Mouse (Mus musculus) embryonic facial prominence, embryonic 10.5 days (tissue): ENCODE measurements around the gene Adck2. TPM values are rescaled to one million over a fixed set of nuclear protein-coding genes. Genes with fewer than 3 reads are reported as not detected.
A peak's percentile ranks its signal among the peaks of the same experiment; 100 is the strongest.

ENCODE experiments used
- DNase-seq: peaks from one replicate; pipeline ENCODE4 v3.0.0-alpha.2; 2017; ENCODE audit warnings: low spot score
- H3K27ac ChIP-seq: fragments of 300-500 bp; sonication (generic); replicated peaks from 2 replicates; pipeline ENCODE4 v1.5.1; 2016; ENCODE audit warnings: mild to moderate bottlenecking
- H3K27me3 ChIP-seq: fragments of 300-500 bp; sonication (generic); replicated peaks from 2 replicates; pipeline ENCODE4 v1.6.1; 2016; ENCODE audit warnings: low read depth, mild to moderate bottlenecking; ENCODE audit not compliant: poor library complexity, severe bottlenecking
- H3K36me3 ChIP-seq: fragments of 300-500 bp; sonication (generic); replicated peaks from 2 replicates; pipeline ENCODE4 v1.6.1; 2016; ENCODE audit warnings: mild to moderate bottlenecking, moderate library complexity
- H3K4me1 ChIP-seq: fragments of 300-500 bp; sonication (generic); 2 replicates; pipeline ENCODE4 v1.6.1; 2016
- H3K4me3 ChIP-seq: fragments of 300-500 bp; sonication (generic); 2 replicates; pipeline ENCODE4 v1.5.1; 2016; ENCODE audit warnings: mild to moderate bottlenecking, moderate library complexity
- H3K9me3 ChIP-seq: fragments of 300-500 bp; sonication (generic); 2 replicates; pipeline ENCODE4 v1.6.1; 2016; ENCODE audit warnings: mild to moderate bottlenecking
- WGBS: fragments of 180-500 bp; shearing (Covaris S2); methylation state at CpG from one replicate; pipeline ENCODE4 v1.1.7; 2016; 5-methylcytosine and 5-hydroxymethylcytosine counted together
- polyA plus RNA-seq: library from polyadenylated mRNA; unstranded; fragments of >200 nt; fragmentation: Nextera tagmentation; extraction: Ambion mirVana; gene quantifications from 2 replicates; pipeline ENCODE4 v1.2.1, GENCODE M21; 2016

Adck2 gene
- 21.3 and 26.1 TPM in 2 replicates for polyA plus RNA-seq

- peak within 1 kb of the TSS; percentile 88 for H3K4me3 ChIP-seq
- peak; percentile 88 for DNase-seq
- H3K9me3 ChIP-seq: no peaks in the 10 kb centered on the region
- peaks cover 17% of the 10 kb centered on the region for H3K4me1 ChIP-seq
- peaks cover 7% of the 10 kb centered on the region; the same call in 1 of the 2 replicates for H3K27me3 ChIP-seq
- H3K36me3 ChIP-seq: peaks cover 15% of the 10 kb centered on the region
- peak within 1 kb of the TSS; percentile 91 for H3K27ac ChIP-seq
- WGBS: under 1% methylated on average over 49 of the region's 49 CpGs
These were observed at the start of gene Adck2 for GRCm38 (mm10) chr6:39573791-39574554. Gene Adck2 (plus strand): TSS chr6:39573873.

GRCm38 (mm10) chr6:39526797-39527196, 46.9 kb upstream of the Adck2 start:
- H3K4me1 ChIP-seq: peaks cover 30% of the 10 kb centered on the region
- H3K36me3 ChIP-seq: peaks cover 40% of the 10 kb centered on the region
- no peaks in the 10 kb centered on the region for H3K27me3 ChIP-seq
- no peak for DNase-seq
- no peak overlapping the region for H3K27ac ChIP-seq
- no peaks in the 10 kb centered on the region for H3K9me3 ChIP-seq
- no peak overlapping the region for H3K4me3 ChIP-seq
- 84% methylated on average over 10 of the region's 10 CpGs for WGBS

- DNase-seq: no peak
- peaks cover 34% of the 10 kb centered on the region for H3K36me3 ChIP-seq
- no peak overlapping the region for H3K4me3 ChIP-seq
- 92% methylated on average over 7 of the region's 7 CpGs for WGBS
- H3K27me3 ChIP-seq: no peaks in the 10 kb centered on the region
- H3K27ac ChIP-seq: no peak overlapping the region
- H3K9me3 ChIP-seq: no peaks in the 10 kb centered on the region
- peaks cover 30% of the 10 kb centered on the region for H3K4me1 ChIP-seq
These were observed 46.3 kb upstream of the Adck2 start for GRCm38 (mm10) chr6:39527337-39527784.

- no peaks in the 10 kb centered on the region for H3K9me3 ChIP-seq
- no peaks in the 10 kb centered on the region for H3K27me3 ChIP-seq
- H3K27ac ChIP-seq: no peak overlapping the region
- no peak for DNase-seq
- peaks cover 30% of the 10 kb centered on the region for H3K4me1 ChIP-seq
- WGBS: 82% methylated on average over 4 of the region's 4 CpGs
- H3K36me3 ChIP-seq: peaks cover 33% of the 10 kb centered on the region
- no peak overlapping the region for H3K4me3 ChIP-seq
These were observed 45.9 kb upstream of the Adck2 start for GRCm38 (mm10) chr6:39527811-39528210.

- H3K4me3 ChIP-seq: no peak overlapping the region
- peak overlapping the region; percentile 78 for H3K27ac ChIP-seq
- 0 out of 2 replicates have a peak, but pooled peaks cover 2% of the 10 kb centered on the region for H3K9me3 ChIP-seq
- peaks cover 30% of the 10 kb centered on the region for H3K4me1 ChIP-seq
- 38% methylated on average over 12 of the region's 12 CpGs for WGBS
- DNase-seq: peak; percentile 38
- H3K27me3 ChIP-seq: no peaks in the 10 kb centered on the region
- peaks cover 33% of the 10 kb centered on the region for H3K36me3 ChIP-seq
These were observed 44.8 kb upstream of the Adck2 start for GRCm38 (mm10) chr6:39528671-39529535.

- no peak for DNase-seq
- Histone ChIP-seq H3K27me3 (no peaks in the 10 kb centered on the region), H3K4me3 (no peak overlapping the region), H3K9me3 (0 out of 2 replicates have a peak, but pooled peaks cover 3% of the 10 kb centered on the region), H3K4me1 (peaks cover 26% of the 10 kb centered on the region), H3K36me3 (peaks cover 26% of the 10 kb centered on the region), H3K27ac (no peak overlapping the region)
These were observed 38.7 kb upstream of the Adck2 start for GRCm38 (mm10) chr6:39534944-39535343.

GRCm38 (mm10) chr6:39536621-39537020, 37.1 kb upstream of the Adck2 start:
- Histone ChIP-seq H3K27ac (no peak overlapping the region), H3K27me3 (no peaks in the 10 kb centered on the region), H3K9me3 (0 out of 2 replicates have a peak, but pooled peaks cover 3% of the 10 kb centered on the region), H3K36me3 (peaks cover 26% of the 10 kb centered on the region), H3K4me1 (peaks cover 33% of the 10 kb centered on the region), H3K4me3 (no peak overlapping the region)
- DNase-seq: no peak
- 31% methylated on average over 1 of the region's 1 CpGs for WGBS

GRCm38 (mm10) chr6:39537276-39537675, 36.4 kb upstream of the Adck2 start:
- H3K9me3 ChIP-seq: 0 out of 2 replicates have a peak, but pooled peaks cover 3% of the 10 kb centered on the region
- H3K4me1 ChIP-seq: peaks cover 34% of the 10 kb centered on the region
- no peak overlapping the region for H3K4me3 ChIP-seq
- WGBS: 93% methylated on average over 5 of the region's 5 CpGs
- no peak for DNase-seq
- no peak overlapping the region for H3K27ac ChIP-seq
- no peaks in the 10 kb centered on the region for H3K27me3 ChIP-seq
- H3K36me3 ChIP-seq: peaks cover 28% of the 10 kb centered on the region

DNA sequence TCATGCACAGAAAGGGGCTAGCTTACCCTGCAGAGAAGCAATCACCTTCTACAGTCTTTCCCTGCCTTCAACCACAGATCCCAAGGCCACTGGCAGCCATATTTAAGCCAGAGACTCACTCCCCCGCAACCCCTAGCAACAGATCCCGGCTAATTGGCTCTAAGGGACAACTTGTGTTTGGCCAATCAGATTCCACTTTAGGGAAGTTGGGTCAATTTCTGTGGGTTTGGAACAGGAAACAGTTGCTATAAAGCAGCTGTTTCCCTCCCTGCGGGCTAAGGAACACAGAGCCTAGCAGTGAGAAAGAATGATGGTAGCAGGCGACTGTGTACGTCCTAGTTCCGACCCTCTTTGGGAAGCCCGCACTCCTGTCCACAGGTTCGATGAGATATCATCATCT, 35.4 kb upstream of the Adck2 start:
- Histone ChIP-seq H3K9me3 (0 out of 2 replicates have a peak, but pooled peaks cover 3% of the 10 kb centered on the region), H3K36me3 (peaks cover 23% of the 10 kb centered on the region), H3K4me1 (peaks cover 44% of the 10 kb centered on the region), H3K4me3 (no peak overlapping the region), H3K27me3 (no peaks in the 10 kb centered on the region), H3K27ac (peak overlapping the region; percentile 54)
- WGBS: 73% methylated on average over 8 of the region's 8 CpGs
- DNase-seq: peak; percentile 44

DNA sequence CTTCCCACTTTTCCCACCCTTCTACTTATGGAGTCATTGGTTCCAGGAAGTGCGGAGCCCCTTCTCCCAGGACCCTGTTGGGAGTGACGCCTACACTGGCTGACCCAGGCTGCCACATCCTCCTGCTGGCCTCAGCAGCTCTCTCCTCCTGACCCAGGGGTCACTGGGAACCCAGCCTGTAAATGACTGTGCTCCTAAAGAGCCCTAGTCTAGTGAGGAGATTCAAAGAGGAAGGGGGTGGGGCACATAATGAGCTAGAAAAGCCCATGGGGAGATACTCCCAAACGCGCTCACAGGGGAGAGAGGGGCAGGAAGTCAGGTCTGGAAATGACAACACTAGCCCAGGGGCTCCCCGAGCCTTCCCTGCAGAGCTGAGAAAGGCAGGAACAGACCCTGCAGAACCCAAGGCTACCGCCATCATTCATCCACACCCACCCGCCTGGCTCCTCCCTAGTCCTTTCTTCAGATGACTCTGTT, 34.0 kb upstream of the Adck2 start:
- H3K27me3 ChIP-seq: no peaks in the 10 kb centered on the region
- H3K36me3 ChIP-seq: peaks cover 12% of the 10 kb centered on the region
- WGBS: 9% methylated on average over 7 of the region's 7 CpGs
- H3K4me1 ChIP-seq: peaks cover 58% of the 10 kb centered on the region
- H3K27ac ChIP-seq: peak overlapping the region; percentile 80
- no peaks in the 10 kb centered on the region for H3K9me3 ChIP-seq
- peak; percentile 64 for DNase-seq
- H3K4me3 ChIP-seq: peak overlapping the region; percentile 42

- H3K4me3 ChIP-seq: 0 out of 2 replicates have a peak overlapping the region, but pooled peaks have one; percentile 42
- 37% methylated on average over 2 of the region's 2 CpGs for WGBS
These were observed 33.1 kb upstream of the Adck2 start for GRCm38 (mm10) chr6:39540563-39540962.

More at GRCm38 (mm10) chr6:39540563-39540962, 33.1 kb upstream of the Adck2 start:
- no peaks in the 10 kb centered on the region for H3K27me3 ChIP-seq
- peak overlapping the region; percentile 80 for H3K27ac ChIP-seq
- peaks cover 8% of the 10 kb centered on the region for H3K36me3 ChIP-seq
- no peaks in the 10 kb centered on the region for H3K9me3 ChIP-seq
- peaks cover 67% of the 10 kb centered on the region for H3K4me1 ChIP-seq
- no peak for DNase-seq
